Mouse (Mus musculus): Measurements from ENCODE around the gene Tbc1d7. TPM values are rescaled to one million over a fixed set of nuclear protein-coding genes. Genes with fewer than 3 reads are reported as not detected.

The Tbc1d7 gene
- polyA plus RNA-seq, 1 experiment from 2014 or later = 70.0 TPM

DNA sequence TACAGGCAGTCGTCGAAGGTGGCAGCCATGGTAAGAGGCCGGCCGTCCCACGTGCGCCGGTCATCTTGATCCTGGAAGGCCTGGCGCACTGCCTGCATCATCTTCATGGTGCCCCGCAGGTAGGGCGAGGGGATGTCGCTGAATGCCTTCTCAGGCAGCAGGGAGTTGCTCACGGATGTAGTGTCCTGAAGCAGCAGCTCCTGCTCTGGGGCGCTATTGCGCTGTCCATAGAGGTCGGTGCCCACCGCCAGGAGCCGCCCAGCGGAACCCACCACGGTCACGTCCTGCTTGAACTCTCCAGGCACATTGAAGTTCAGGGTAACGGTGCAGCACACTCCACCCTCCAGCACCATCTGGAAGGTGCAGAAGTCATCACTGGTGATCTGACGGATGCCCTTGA, 29.2 kb upstream of the Tbc1d7 start:
- no peaks in the 10 kb centered on the region for H3K36me3 ChIP-seq (ENCODE audit: control insufficient read depth, insufficient read depth, low read length)

DNA sequence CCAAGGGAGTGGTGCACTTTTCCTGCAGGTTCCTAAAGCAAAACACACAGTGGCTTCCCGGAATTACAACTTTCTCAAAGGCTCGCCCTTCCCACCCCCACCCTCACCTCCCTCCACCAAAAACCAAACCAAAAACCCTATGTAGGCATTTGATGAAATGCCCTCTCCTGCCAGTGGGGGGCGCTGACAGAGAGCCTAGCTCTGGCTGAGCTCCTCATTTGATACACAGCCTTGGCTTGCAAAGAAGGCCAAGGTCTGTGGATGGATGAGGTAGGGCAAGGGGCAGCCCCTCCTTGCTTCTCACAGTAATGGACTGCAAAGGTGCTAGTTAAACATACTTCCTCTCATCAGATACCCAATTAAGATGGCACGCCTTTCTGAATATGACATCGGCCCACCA, 28.4 kb upstream of the Tbc1d7 start:
- DNase-seq (ENCODE audit: low spot score) (peak; percentile 66), ATAC-seq (replicated peaks; ENCODE audit: low FRiP score) (no peak)
- no peaks in the 10 kb centered on the region; the same call in 1 of the 2 replicates for H3K4me1 ChIP-seq (replicated peaks; ENCODE audit: control insufficient read depth, insufficient read depth, low read length)
- no peak overlapping the region for H3K4me3 ChIP-seq (ENCODE audit: low read depth, low read length)
- no peaks in the 10 kb centered on the region for H3K9me3 ChIP-seq (ENCODE audit: control insufficient read depth, low read length)
- H3K27ac ChIP-seq (ENCODE audit: low read depth, low read length) = no peak overlapping the region
- 71% methylated on average over 5 of the region's 5 CpGs for WGBS
- H3K36me3 ChIP-seq (ENCODE audit: control insufficient read depth, insufficient read depth, low read length) = no peaks in the 10 kb centered on the region
- H3K27me3 ChIP-seq (ENCODE audit: control insufficient read depth, insufficient read depth, low read length) = no peaks in the 10 kb centered on the region; the same call in 1 of the 2 replicates
- H3K9ac ChIP-seq (ENCODE audit: low read length) = no peak overlapping the region
- H3K4me2 ChIP-seq (ENCODE audit: low read depth, low read length, severe bottlenecking) = no peak overlapping the region

More for the DNA sequence above, 29.2 kb upstream of the Tbc1d7 start:
- H3K4me2 ChIP-seq (ENCODE audit: low read depth, low read length, severe bottlenecking) = no peak overlapping the region
- DNase-seq (ENCODE audit: low spot score) (no peak), ATAC-seq (replicated peaks; ENCODE audit: low FRiP score) (no peak)
- no peaks in the 10 kb centered on the region; the same call in 1 of the 2 replicates for H3K4me1 ChIP-seq (replicated peaks; ENCODE audit: control insufficient read depth, insufficient read depth, low read length)
- H3K9ac ChIP-seq (ENCODE audit: low read length) = no peak overlapping the region
- WGBS = 75% methylated on average over 22 of the region's 22 CpGs
- H3K27ac ChIP-seq (ENCODE audit: low read depth, low read length) = no peak overlapping the region
- no peaks in the 10 kb centered on the region; the same call in 1 of the 2 replicates for H3K27me3 ChIP-seq (ENCODE audit: control insufficient read depth, insufficient read depth, low read length)
- no peak overlapping the region for H3K4me3 ChIP-seq (ENCODE audit: low read depth, low read length)
- H3K9me3 ChIP-seq (ENCODE audit: control insufficient read depth, low read length) = no peaks in the 10 kb centered on the region

DNA sequence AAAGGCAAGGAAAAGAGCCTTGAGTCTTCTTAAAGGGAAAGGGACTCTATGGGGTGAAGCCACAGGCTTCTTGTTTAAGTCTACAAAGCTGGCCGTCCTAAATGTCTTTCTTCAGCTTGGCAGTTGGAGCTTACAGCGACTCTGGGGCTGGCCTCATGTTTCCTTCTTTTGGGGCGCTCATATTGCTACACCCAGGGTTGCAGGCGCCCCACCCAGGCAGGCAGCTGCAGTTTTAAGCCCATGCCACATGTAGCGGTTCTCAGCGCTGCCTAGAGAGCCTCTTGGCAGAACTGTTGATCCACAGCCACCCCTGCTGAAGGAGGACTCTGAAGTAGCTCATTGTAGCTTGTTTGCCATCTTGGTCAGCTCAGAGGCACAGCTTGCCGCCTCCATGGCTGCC, 28.0 kb upstream of the Tbc1d7 start:
- Histone ChIP-seq H3K9ac (ENCODE audit: low read length) (no peak overlapping the region), H3K9me3 (ENCODE audit: control insufficient read depth, low read length) (no peaks in the 10 kb centered on the region), H3K36me3 (ENCODE audit: control insufficient read depth, insufficient read depth, low read length) (no peaks in the 10 kb centered on the region), H3K27ac (ENCODE audit: low read depth, low read length) (no peak overlapping the region), H3K4me3 (ENCODE audit: low read depth, low read length) (no peak overlapping the region), H3K27me3 (ENCODE audit: control insufficient read depth, insufficient read depth, low read length) (no peaks in the 10 kb centered on the region; the same call in 1 of the 2 replicates), H3K4me1 (replicated peaks; ENCODE audit: control insufficient read depth, insufficient read depth, low read length) (no peaks in the 10 kb centered on the region; the same call in 1 of the 2 replicates), H3K4me2 (ENCODE audit: low read depth, low read length, severe bottlenecking) (no peak overlapping the region)
- 89% methylated on average over 7 of the region's 7 CpGs for WGBS
- DNase-seq (ENCODE audit: low spot score) = no peak
- ATAC-seq (replicated peaks; ENCODE audit: low FRiP score) = no peak

DNA sequence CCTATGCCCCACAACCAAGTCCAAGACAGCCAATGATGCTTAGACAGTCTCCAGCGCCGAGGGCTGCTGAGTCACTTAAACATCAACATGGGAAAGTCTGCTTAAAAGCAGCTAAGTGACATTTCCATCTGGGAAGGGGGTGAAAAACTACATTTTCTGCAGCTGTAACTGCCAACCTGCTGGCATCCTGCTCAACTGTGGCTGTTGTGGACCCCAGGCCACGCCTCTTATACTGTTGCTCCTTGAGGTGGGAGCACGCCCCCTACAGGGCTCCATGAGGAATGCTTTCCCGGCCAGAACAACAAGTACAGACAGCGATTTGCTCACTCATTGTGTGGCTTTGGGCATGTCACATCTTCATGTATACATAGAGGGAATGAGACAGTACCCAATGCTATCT, 25.9 kb upstream of the Tbc1d7 start:
- Histone ChIP-seq H3K4me3 (ENCODE audit: low read depth, low read length) (no peak overlapping the region), H3K27ac (ENCODE audit: low read depth, low read length) (no peak overlapping the region), H3K4me2 (ENCODE audit: low read depth, low read length, severe bottlenecking) (no peak overlapping the region), H3K9me3 (ENCODE audit: control insufficient read depth, low read length) (no peaks in the 10 kb centered on the region), H3K36me3 (ENCODE audit: control insufficient read depth, insufficient read depth, low read length) (no peaks in the 10 kb centered on the region), H3K4me1 (replicated peaks; ENCODE audit: control insufficient read depth, insufficient read depth, low read length) (no peaks in the 10 kb centered on the region; the same call in 1 of the 2 replicates), H3K9ac (ENCODE audit: low read length) (no peak overlapping the region), H3K27me3 (ENCODE audit: control insufficient read depth, insufficient read depth, low read length) (no peaks in the 10 kb centered on the region; the same call in 1 of the 2 replicates)
- DNase-seq (ENCODE audit: low spot score) (no peak), ATAC-seq (replicated peaks; ENCODE audit: low FRiP score) (no peak)
- WGBS = 66% methylated on average over 6 of the region's 6 CpGs

DNA sequence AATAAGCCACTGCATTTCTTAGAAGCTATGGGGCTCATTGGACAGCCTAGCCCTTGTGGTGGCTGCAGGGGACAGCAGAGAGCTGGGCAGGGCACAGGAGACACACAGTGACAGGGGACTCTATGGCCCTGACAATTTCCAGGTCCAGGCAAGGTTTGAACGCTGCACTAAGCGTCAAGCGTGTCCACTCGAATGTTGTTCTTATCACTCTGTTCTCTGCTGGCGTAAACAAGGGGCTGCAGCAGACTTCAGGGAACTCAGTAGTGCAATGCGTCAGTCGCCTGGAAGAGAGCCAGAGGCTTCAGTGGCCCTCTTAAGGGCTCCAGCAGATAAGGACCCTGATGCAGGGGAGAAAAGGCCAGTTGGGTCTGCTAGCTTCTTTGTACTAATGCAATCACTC, 24.7 kb upstream of the Tbc1d7 start:
- no peak overlapping the region for H3K4me2 ChIP-seq (ENCODE audit: low read depth, low read length, severe bottlenecking)
- no peaks in the 10 kb centered on the region; the same call in 1 of the 2 replicates for H3K4me1 ChIP-seq (replicated peaks; ENCODE audit: control insufficient read depth, insufficient read depth, low read length)
- ATAC-seq (replicated peaks; ENCODE audit: low FRiP score) (no peak), DNase-seq (ENCODE audit: low spot score) (no peak)
- H3K4me3 ChIP-seq (ENCODE audit: low read depth, low read length) = no peak overlapping the region
- H3K9ac ChIP-seq (ENCODE audit: low read length) = no peak overlapping the region
- WGBS = 92% methylated on average over 7 of the region's 7 CpGs
- H3K27ac ChIP-seq (ENCODE audit: low read depth, low read length) = no peak overlapping the region
- H3K36me3 ChIP-seq (ENCODE audit: control insufficient read depth, insufficient read depth, low read length) = no peaks in the 10 kb centered on the region
- H3K9me3 ChIP-seq (ENCODE audit: control insufficient read depth, low read length) = no peaks in the 10 kb centered on the region
- no peaks in the 10 kb centered on the region; the same call in 1 of the 2 replicates for H3K27me3 ChIP-seq (ENCODE audit: control insufficient read depth, insufficient read depth, low read length)

DNA sequence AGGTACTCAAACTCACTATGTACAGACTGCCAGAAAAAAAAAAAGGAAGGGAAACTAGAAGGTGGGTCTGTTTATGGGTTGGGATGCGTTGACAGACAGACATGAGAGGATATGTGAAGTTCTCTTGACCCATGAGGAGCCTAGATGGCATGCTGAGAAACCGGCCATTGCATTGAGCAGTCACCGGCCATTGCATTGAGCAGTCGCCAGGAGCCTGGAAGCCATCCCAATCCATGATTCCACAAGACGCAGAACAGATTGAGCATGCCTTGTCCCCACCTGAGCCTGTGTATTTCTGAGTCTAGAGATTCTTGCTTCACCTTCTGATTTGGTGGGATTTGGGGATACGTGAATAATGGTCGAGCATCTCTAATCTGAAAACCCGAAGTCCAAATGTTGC, 22.6 kb upstream of the Tbc1d7 start:
- Histone ChIP-seq H3K27ac (ENCODE audit: low read depth, low read length) (no peak overlapping the region), H3K4me2 (ENCODE audit: low read depth, low read length, severe bottlenecking) (no peak overlapping the region), H3K36me3 (ENCODE audit: control insufficient read depth, insufficient read depth, low read length) (no peaks in the 10 kb centered on the region), H3K9ac (ENCODE audit: low read length) (no peak overlapping the region), H3K4me1 (replicated peaks; ENCODE audit: control insufficient read depth, insufficient read depth, low read length) (no peaks in the 10 kb centered on the region), H3K9me3 (ENCODE audit: control insufficient read depth, low read length) (no peaks in the 10 kb centered on the region), H3K4me3 (ENCODE audit: low read depth, low read length) (no peak overlapping the region), H3K27me3 (ENCODE audit: control insufficient read depth, insufficient read depth, low read length) (no peaks in the 10 kb centered on the region)
- ATAC-seq (replicated peaks; ENCODE audit: low FRiP score) (no peak), DNase-seq (ENCODE audit: low spot score) (no peak)
- WGBS = 94% methylated on average over 8 of the region's 8 CpGs

DNA sequence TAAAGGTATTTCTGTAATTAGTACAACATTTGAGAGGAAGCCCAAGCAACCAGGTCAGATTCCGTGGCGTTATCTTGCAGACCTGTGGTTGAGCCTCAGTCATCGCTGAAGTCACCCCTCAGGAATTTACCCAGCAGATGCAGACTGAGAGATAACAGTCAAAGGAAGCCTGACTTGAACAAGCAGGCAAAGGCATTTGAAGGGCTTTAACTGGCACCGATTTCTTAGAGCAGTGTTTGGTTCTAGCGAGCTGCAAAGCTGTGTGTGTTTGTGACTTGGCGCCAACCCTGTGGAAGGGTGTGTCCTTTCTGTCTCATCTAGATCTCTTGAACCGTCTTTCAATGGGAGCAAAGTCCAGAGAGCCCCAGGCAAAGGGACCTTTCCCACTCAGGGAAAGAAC, 22.0 kb upstream of the Tbc1d7 start:
- no peak overlapping the region for H3K4me3 ChIP-seq (ENCODE audit: low read depth, low read length)
- no peaks in the 10 kb centered on the region for H3K27me3 ChIP-seq (ENCODE audit: control insufficient read depth, insufficient read depth, low read length)
- no peaks in the 10 kb centered on the region for H3K9me3 ChIP-seq (ENCODE audit: control insufficient read depth, low read length)
- ATAC-seq (replicated peaks; ENCODE audit: low FRiP score) (no peak), DNase-seq (ENCODE audit: low spot score) (no peak)
- H3K36me3 ChIP-seq (ENCODE audit: control insufficient read depth, insufficient read depth, low read length) = no peaks in the 10 kb centered on the region
- no peak overlapping the region for H3K9ac ChIP-seq (ENCODE audit: low read length)
- no peak overlapping the region for H3K27ac ChIP-seq (ENCODE audit: low read depth, low read length)
- 72% methylated on average over 7 of the region's 7 CpGs for WGBS
- H3K4me2 ChIP-seq (ENCODE audit: low read depth, low read length, severe bottlenecking) = no peak overlapping the region
- H3K4me1 ChIP-seq (replicated peaks; ENCODE audit: control insufficient read depth, insufficient read depth, low read length) = no peaks in the 10 kb centered on the region

DNA sequence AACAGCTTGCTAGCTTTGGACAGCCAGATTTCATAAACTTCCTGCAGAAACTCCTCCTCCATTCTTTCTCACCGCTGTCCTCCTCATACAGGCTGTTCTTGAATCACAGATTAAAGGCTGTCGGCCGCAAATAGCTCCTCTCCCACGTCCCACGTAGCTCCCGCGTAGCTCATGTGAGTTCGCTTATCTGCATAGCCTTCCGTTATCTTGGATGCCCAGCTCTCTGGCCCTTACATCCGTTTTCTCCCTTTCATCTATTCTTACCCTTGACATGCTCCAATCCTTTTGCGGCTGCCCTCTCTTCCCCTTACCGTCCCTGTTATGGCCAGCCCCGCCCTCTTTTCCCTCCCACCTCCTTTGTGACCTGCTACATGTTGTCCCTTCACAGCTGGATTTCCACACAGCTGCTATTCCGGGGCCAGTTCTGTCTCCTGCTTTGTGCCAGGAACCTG, 20.5 kb upstream of the Tbc1d7 start:
- Histone ChIP-seq H3K9me3 (ENCODE audit: control insufficient read depth, low read length) (no peaks in the 10 kb centered on the region), H3K27me3 (ENCODE audit: control insufficient read depth, insufficient read depth, low read length) (no peaks in the 10 kb centered on the region), H3K4me1 (replicated peaks; ENCODE audit: control insufficient read depth, insufficient read depth, low read length) (no peaks in the 10 kb centered on the region), H3K36me3 (ENCODE audit: control insufficient read depth, insufficient read depth, low read length) (no peaks in the 10 kb centered on the region), H3K4me3 (ENCODE audit: low read depth, low read length) (no peak overlapping the region), H3K9ac (ENCODE audit: low read length) (no peak overlapping the region; the same call in 1 of the 2 replicates), H3K27ac (ENCODE audit: low read depth, low read length) (no peak overlapping the region), H3K4me2 (ENCODE audit: low read depth, low read length, severe bottlenecking) (peak overlapping the region; percentile 28; the same call in 1 of the 2 replicates)
- 24% methylated on average over 14 of the region's 14 CpGs for WGBS
- no peak for DNase-seq (ENCODE audit: low spot score)
- no peak for ATAC-seq (replicated peaks; ENCODE audit: low FRiP score)

DNA sequence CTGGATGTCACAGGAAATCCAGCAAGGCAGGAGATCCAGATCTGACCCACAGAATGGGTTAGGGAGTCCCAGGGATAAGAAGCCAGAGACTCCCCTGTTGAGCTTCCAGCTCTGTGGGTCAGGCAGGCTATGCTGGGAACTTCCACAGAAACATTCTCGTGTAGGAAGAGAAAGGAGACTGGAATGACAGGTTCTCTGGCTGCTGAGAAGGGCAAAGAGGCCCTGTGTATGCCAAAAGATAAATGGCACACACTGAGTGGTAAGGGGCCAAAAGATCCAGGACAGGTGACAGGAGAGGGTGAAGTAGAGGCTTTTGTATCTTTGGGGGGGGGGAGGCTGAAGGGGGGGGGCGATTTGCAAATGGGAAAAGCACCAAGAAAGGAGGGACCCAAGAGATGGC, 20.0 kb upstream of the Tbc1d7 start:
- no peak for DNase-seq (ENCODE audit: low spot score)
- no peak overlapping the region for H3K4me3 ChIP-seq (ENCODE audit: low read depth, low read length)
- H3K27me3 ChIP-seq (ENCODE audit: control insufficient read depth, insufficient read depth, low read length) = no peaks in the 10 kb centered on the region
- no peaks in the 10 kb centered on the region for H3K4me1 ChIP-seq (replicated peaks; ENCODE audit: control insufficient read depth, insufficient read depth, low read length)
- 26% methylated on average over 2 of the region's 2 CpGs for WGBS
- H3K9me3 ChIP-seq (ENCODE audit: control insufficient read depth, low read length) = no peaks in the 10 kb centered on the region
- no peak for ATAC-seq (replicated peaks; ENCODE audit: low FRiP score)
- no peaks in the 10 kb centered on the region for H3K36me3 ChIP-seq (ENCODE audit: control insufficient read depth, insufficient read depth, low read length)
- H3K27ac ChIP-seq (ENCODE audit: low read depth, low read length) = no peak overlapping the region
- no peak overlapping the region for H3K9ac ChIP-seq (ENCODE audit: low read length)
- no peak overlapping the region; the same call in 1 of the 2 replicates for H3K4me2 ChIP-seq (ENCODE audit: low read depth, low read length, severe bottlenecking)
